Mouse (Mus musculus): Measurements from ENCODE around the gene Agtrap. TPM values are rescaled to one million over a fixed set of nuclear protein-coding genes. Genes with fewer than 3 reads are reported as not detected.
"Not testable (repeated sequence)": the region's sequence is repeated elsewhere in the genome, so short reads cannot be mapped to it uniquely, and the experiment has no call there.

Gene Agtrap
- 10 to 100 TPM; 24.8 to 27.4 TPM for total RNA-seq (2021)

DNA sequence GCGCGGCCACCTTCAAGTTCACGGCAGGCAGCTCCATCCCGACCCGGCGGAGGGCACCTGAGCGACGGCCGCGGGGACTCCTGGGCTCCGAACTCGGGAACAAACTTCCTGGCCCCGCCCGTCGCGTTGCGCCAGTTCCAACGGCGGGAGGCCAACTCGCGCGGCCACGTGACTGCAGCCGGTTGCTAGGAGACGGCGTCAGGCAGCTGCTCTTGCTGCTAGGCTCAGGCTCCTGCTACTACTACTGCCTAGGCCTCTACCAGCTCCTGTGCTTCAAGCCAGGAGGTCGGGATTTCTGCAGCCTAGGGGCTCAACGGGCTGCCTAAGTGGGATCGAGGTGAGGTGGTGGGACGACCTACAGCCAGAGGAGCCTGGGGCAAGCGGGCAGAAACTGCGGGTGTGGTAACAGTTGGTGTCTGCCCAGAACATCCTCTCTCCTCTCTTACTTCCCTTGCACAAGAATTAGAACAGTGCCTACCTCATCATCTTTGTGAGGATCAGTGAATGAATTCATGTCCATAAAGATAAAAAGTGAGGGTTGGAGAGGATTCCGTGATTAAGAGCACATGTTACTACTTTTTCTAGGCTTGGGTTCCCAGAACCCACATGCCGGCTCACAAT, at the start of gene Agtrap:
Gene Agtrap, minus strand, starts transcription at position 125 of the 621 bp plus-strand sequence.
- peak; percentile 97 for DNase-seq

DNA sequence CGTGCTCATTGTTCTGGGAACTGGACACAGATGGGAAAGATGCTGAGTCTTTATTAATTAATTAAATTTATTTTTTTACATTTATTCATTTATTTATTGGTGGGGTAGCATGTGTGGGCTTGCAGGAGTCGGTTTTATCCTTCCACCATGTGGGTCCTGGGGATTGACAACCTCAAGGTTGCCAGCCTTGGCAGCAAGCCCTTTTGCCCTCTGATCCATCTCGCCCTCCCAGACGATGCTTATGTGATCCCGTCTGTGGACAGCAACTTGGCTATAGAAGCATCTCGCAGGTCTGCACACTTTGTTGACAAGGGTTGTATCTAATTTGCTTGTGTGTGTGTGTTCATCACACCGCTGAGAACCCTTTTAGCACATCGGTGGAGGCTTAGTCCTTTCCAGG, 49.7 kb upstream of the Agtrap start:
- no peak for DNase-seq

DNA sequence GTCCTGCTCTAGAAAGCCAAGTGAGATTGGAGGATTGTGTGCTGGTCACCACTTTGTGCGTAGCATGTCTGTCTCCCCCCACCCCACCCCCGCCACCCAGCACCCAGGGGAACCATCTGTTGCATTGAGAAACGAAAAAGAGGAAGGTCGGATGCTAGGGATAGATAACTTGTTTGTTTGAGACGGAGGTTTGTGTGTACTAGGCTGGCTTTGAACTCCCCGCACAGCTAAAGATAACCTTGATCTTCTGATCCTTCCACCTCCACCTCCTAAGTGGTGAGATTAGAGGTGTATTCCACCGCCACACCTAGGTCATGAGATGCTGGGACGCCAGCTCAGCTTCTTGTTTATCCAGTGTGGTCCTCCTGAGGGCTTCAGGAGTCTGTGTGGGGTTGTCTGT, 47.2 kb upstream of the Agtrap start:
- no peak for DNase-seq

DNA sequence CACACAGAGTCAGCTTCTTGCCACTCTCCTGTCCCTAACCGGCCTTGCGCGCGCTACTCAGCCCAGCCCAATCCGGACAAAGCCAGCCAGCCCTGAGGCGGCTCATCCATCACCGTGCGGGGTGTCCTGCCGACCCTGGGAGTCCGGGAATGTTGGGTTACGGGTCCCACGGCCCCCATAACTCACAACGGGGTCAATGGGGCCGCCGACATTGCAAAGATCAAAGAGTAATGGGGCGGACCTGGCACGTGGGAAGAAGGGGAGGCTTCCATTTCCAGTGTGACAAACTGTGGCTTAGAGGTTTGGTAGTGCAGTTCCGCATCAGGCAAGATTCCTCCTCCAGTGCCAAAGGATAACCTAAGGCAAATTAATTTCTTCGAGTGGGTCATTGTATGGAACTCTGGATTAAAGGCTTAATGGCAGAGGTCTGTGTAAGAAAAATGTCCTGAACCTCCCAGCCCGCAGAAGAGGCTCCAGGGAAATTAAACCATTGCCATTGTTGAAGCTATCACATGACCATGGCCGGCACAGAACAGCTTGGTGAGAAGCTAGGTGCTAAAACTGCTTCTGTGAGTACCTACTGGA, 43.8 kb upstream of the Agtrap start:
- DNase-seq = no peak

DNA sequence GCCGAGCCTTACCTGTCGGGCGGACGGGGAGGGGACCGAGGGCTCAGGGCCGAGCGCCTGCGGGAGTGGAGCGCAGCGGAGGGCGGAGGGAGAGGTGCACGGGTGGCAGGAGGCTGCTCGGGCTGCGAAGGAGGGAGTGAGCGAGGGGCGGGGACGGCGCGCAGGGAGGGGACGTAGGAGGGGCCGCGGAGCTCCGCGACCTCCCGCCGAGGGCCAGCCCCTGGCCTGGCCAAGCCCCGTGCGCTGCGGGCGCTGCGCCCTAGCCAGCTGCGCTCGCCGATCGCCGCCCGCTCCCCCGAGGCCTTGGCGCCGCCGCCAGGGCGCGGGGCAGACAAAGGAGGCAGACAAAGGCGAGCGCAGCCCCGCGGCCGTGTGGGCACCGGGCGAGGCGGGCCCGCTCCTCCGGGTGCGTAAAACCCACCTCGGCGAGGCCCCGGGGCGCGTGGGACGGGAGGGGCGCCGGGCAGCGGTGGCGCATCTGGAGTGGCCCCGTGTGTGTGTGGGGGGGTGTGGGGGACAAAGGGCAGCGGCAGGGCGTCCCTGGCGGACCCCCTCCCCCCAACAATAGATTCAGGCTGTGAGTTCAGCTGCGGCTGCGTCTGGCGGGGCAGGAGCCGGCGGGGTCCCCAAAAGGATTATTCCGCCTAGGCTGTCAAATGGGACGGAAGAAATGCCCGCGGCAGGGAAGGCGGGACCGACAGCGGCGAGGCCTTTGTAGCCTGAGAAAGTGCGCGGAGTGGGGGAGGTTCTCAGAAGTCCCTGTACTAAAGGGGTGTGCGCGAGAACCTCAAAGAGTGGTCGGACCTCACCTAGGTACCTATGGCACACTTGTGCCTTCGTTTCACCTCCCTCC, 43.0 kb upstream of the Agtrap start, which contains the start of gene Draxin:
Gene Draxin, minus strand, starts transcription at position 138 of the 853 bp plus-strand sequence.
- peak; percentile 27 for DNase-seq

DNA sequence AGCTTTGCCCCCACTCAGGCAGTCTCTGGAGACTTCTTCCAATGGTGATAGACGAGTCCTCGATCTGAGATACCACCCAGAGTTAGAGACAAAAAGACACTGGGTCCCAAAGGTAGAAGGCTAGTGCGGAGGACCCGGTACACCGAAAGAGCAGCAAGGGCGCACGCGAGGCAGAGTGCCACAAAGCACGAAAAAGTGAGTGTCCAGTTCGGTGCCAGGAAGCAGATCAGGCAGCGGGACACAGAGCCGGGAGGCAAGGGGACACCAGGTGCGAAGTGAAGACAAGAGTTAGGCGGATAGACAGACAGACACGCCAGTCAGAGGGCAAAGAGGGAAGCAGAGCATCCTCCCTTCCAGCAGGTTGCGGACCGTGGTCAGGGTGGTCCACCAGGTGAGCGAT, 42.3 kb upstream of the Agtrap start, which contains the start of gene Mad2l2:
Gene Mad2l2, plus strand, starts transcription at position 252 of the 400 bp plus-strand sequence.
- DNase-seq = no peak

DNA sequence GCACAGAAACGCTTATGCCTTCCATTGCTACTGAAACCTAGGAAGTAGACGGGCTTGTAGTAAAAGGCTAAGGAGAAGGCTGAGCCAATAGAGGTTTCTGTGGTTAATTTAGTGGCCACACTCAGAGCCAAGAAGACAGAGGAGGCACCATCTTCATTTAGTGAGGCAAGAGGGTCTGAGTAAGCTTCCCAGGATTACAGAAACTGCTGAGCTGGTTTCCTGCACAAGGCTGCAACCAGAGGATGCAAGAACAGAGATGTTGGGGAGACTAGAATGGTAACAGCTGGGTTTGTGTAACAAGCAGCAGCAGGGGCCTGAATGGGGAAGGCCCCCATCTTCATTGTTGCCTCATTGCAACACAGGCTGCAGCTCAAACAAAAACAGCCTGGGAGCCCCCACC, 40.8 kb upstream of the Agtrap start:
- no peak for DNase-seq

DNA sequence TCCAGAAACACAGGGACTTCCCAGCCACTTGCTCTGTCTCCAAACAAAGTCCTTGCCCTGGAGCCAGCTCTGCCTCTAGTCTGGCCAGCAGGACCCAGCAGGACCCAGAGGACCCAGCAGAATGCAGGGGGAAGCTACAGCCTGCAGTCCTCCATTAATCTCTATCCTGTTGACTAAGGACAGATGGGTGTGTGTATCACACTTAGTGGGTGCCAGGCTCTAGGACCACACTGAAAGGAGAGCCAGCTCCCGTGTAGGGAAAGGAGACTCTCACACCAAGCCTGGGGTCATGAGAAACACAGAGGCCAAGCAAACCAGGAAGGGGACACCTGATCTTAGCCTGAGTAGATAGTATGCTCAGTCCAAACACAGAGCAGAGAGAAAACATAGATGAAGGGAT, 40.4 kb upstream of the Agtrap start:
- no peak for DNase-seq

DNA sequence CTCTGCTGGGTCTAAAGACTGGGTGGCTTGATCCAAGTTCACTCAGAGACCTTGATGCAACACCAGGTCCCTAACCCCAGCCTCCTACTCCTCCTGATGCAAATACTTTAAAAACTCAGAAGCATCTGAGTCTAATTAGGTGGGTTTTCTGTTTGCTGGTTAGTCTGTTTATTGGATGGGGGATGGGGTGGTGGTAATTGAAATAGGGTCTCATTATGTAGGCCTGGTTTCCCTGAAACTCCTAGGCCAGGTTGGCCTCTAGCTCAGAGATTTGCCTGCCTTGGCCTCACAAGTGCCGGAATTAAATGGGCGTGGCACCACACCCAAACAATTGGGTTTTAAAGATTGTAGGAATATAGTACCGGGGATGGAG, 34.8 kb upstream of the Agtrap start:
- DNase-seq = no peak

DNA sequence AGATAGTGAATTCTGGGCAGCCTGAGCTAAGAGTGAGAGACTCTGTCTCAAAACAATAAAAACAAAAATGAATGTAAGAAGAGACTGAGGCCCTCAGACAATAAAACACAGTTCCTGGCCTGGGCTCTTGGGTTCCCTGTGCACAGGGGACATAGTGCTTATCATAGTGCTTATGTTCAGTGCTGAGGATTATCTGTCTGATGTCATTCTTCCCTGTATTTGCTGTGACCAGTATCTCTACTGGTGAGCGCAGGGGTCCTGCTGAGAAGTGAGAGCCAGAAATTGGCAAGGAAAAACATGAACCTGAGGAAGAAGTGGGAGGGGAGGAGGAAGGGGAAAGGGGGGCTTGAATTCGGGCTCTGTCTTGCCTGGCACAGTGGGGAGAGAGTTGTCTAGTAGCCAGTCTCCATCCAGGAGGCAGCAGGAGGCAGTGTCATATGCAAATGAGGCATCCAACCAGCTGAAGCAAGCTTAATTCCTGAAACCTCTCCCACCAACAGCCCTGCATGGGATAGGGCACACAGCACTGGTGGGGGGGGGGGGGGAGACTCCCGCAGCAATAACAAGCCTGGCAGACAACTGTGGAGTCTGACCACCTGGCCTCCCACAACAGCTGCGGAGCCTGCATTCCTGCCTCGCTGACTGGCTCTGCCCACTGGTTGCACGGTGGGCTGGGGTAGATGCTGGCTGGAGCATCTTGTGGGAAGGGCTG, 34.3 kb upstream of the Agtrap start:
- DNase-seq = no peak

DNA sequence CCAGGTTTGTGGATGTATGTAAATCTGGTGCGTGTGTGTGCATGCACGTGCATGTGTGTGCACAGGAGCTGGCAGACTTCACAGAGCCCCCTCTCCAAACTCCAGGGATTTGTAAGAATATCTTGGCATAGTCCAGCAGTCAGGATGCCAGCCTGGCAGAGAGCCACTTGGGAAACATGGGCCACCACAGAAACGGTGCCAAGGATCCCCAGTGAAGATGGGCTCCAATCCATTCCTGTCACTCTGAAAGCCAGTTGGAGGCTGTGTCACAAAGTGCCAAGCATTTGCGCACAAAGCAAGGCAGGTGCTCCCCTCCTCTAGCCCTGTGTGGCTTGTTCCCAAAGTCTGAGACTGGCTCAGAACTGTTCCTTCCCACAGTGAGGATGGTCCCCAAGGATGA, 33.5 kb upstream of the Agtrap start:
- no peak for DNase-seq

DNA sequence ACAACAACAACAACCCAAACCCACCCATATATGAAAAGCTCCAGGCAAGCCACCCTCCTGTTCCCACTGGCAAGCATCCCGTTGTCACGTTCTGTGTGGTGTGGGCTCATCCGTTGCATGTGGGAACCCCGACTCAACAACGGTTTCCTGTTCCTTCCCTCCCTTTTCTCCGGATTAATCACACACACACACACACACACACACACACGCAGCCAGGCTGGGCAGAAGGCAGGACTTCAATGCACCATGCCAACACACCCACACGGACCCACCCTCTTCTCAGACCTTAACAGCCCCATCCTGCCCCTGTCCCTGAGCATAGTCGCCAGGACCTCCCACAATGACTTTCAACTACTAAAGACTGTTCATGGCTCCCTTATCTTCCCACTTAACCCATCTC, 32.7 kb upstream of the Agtrap start:
- no peak for DNase-seq

DNA sequence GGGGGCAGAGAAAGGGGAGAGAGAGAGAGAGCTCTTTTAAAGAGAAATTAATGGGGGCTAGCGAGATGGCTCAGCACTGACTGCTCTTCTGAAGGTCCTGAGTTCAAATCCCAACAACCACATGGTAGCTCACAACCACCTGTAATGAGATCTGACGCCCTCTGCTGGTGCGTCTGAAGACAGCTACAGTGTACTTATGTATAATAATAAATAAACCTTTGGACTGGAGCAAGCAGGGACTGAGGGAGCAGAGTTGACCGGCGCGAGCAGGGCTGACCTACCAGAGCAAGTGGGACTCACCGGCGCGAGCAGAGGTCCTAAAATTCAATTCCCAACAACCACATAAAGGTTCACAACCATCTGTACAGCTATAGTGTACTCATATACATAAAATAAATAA, 31.7 kb upstream of the Agtrap start:
- not testable (repeated sequence) for DNase-seq

DNA sequence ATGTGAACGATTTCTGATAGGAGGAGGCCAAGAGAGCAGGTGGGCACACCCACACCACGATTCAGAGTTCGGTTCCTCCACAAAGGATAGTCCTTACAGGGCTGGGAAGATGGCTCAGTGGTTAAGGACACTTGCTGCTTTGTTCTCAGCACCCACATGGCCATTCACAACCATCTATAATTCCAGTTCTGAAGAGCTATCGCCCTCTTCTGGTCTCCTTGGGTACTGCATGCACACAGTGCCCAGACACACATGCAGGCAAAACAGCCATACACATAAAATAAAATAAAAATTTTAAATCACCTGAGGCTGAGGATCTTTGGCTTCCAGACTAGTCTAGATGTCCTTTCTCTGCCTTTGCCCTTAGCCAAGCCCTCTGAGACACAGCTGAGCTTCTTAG, 29.6 kb upstream of the Agtrap start:
- no peak for DNase-seq

DNA sequence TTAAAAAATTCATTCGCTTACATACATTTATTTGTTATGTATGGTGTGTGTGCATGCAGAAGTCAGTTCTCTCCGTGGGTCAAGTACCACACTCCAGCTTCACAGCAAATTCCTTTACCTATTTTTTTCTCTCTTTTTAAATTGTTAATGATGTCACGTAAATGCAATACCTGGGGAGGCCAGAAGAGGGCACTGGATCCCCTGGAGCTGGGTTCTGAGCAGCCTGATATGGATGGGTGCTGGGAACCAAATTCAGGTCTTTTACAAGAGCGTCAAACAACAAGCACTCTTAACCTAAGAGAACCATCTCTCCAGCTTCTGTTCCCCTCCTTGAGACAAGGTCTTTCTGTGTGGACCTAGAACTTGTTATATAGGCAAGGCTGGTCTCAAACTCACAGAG, 28.8 kb upstream of the Agtrap start:
- no peak for DNase-seq

DNA sequence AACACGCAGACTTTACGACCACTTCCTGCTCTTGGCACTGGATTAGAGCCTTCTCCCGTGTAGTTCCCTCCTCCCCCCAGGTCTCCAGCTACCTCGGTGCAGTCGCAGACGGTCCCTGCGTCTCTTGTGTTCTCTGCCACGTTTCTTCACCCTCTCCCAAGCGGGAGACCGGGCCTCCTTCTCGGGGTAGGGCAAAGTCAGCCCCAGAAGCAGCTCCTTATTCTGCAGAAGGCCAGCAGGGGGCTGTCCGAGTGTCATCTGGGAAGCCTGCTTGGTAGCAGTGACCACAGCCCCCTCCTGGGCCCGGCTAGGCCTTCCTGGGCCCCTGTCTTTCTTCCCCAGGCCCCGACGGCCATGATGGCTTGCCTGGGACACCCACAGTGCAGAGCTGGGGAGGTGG, 27.6 kb upstream of the Agtrap start:
- DNase-seq = peak; percentile 39

DNA sequence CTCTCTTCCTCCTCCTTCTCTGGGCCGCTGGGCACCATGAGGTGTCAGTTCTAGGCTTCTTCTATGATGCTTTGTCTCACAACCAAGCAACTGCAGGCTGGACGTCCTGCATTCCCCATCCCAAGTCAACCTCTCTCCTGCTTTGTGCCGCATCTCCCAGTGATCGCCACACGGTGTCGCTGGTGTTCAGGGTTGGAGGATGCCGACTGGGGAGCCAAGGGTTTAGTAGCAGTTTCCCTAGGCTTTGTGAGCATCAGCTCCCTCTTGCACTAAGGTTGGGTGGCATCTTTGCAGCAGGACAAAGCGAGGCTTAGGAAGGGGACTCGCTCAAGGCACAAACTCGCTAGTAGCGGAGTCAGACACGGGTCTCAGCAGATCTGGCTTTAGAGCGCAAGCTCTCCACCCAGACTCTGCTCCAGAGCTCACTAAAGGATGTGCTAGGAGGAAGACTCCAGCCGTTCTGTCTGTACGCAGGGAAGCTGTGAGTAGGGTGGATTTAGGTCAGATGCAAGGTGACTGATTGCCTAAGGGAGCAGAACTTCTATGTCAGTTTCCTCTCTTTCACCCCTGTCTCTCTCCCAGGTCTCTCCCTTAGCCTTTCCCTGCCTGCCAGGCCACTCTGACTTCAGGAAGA, 27.0 kb upstream of the Agtrap start:
- peak; percentile 92 for DNase-seq

DNA sequence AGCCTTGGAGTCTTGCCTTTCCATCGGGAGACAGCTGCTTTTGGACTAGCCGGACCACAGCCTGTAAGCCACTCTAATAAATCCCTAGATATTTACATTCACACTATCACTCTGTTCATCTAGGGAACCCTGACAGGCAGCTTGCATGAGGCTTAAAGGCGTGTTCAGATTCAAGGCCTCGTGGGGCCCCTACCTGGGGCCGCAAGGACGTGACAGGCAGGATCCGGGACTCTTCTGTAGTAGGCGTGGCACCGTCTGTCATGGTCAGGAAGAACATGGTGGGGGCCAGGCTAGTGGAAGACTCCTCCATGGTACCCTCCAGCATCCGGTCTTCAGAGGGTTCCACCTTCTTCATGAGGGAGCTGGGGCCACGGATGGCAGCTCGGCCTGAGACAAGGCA, 24.7 kb upstream of the Agtrap start:
- DNase-seq = no peak

DNA sequence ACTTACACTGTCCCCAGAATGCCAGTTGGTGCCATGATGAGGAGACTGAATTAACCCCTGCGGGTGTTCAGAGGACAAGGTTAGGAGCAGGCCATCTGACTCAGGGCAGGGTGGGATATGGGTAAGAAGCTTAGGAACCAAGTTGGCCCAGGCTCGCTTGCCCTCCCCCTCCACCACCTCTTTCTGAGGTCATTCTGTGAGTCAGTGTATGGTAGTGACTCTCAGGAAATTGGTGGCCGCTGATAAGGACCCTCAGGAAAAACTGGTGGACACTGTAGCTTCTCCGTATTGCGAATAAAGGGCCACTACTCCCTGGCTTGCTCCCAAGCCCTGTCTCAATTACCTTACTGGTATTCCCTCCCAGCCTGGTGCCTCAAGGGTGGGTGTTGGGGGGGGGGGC, 21.4 kb upstream of the Agtrap start:
- DNase-seq = no peak

DNA sequence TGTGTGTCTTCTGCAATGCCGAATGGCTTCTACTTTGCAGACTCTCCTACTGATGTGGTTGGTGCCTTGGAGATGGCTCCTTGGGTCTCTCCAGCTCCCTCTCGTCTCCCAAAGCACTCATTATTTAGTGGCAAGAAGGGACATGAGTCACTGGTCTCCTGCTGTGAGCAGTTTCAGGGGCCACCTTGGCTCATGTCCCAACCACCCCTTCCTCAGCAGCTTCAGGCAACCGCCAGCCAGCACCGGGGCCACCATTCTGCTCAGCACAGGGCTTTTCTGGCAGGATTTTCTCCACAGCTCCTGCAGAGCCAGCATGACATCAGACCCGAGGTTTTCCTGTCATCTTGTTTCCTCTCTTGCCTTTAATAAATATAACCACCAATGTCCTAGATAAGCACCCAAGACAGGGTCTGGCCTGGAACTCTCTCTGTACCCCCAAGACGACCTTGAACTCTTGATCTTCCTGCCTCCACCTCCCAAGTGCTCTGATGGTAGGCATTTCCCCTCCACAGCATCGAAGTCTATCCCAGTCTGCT, 20.8 kb upstream of the Agtrap start:
- no peak for DNase-seq

DNA sequence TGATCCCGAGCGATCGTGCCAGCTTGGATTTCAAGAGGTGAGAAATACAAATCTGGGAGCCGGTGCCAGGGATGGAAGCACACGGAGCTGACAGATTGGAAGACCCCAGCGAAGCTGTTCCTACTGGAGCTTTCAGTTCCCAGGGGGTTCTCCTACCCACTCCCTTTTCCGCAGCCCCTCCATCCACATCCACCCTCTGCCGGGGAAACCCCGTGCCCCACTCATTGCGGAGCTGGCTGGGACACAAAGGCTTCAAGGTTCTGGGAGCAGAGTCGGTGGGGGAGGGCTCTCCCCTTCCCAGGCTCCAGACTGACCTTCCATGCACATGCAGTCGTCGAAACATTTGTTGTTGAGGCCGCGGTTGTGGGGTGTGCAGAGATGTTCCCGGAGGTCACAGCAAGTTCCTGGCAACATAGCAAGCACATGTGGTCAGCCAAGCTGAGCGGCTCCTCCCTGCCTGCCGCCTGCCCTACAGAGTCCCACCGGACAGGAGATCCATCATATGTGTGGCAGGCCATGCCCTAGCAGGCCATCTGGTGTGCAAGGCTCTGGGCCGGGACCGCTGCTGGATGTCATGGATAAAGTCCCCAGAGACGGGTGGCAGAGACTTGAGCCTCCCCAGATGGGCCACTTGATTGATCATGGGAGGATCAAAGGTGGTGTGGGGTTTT, 19.9 kb upstream of the Agtrap start:
- DNase-seq = no peak

DNA sequence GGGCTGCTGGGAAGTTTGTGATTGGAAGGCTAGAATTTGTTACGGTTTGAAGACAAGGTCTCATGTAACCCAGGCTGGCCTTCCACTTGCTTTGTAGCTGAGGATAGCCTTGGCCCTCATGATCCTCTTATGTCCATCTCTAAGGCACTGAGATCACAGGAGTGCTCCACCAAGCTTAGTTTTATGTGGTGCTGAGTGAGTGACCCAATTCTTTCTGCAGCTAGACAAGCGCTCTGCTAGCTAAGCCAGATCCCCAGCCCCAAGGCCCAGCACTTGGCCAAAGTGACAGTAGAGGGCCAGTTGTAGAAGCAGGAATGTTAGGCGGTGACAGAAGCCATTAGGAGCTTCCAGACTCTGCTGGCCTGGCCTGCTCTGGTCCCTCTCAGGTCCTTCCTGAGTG, 16.3 kb upstream of the Agtrap start:
- no peak for DNase-seq
